Mouse (Mus musculus) heart, embryonic 14.5 days (tissue): Measurements from ENCODE around the gene Il13ra1. TPM values are rescaled to one million over a fixed set of nuclear protein-coding genes. Genes with fewer than 3 reads are reported as not detected.
A peak's percentile ranks its signal among the peaks of the same experiment; 100 is the strongest.

Source experiments
- ATAC-seq: fragments of 200-750 bp; cut with Nextera tagmentation; 2 replicates; pipeline ENCODE4 v1.8.0; 2017; ENCODE audit warnings: low read depth, moderate TSS enrichment; ENCODE audit not compliant: insufficient number of reproducible peaks, insufficient read depth, low FRiP score
- H3K27ac ChIP-seq, 2 experiments: fragments of 200-500 bp in 1 of 2; fragments of 300-500 bp in 1 of 2; sonication (generic) in 1 of 2; replicated peaks in 1 of 2; 2 replicates each; pipeline ENCODE4 v1.5.1; 2012 to 2014; ENCODE audit warnings: low read depth in 2 of 2, low read length in 2 of 2, control low read depth in 1 of 2, mild to moderate bottlenecking in 1 of 2, mixed read lengths in 1 of 2; ENCODE audit not compliant: control insufficient read depth in 1 of 2, insufficient read depth in 1 of 2
- H3K27me3 ChIP-seq: fragments of 300-500 bp; sonication (generic); 2 replicates; pipeline ENCODE4 v1.6.1; 2014; ENCODE audit warnings: mild to moderate bottlenecking, low read length, control low read depth; ENCODE audit not compliant: control insufficient read depth, insufficient read depth
- H3K36me3 ChIP-seq: fragments of 300-500 bp; sonication (generic); 2 replicates; pipeline ENCODE4 v1.6.1; 2014; ENCODE audit warnings: mild to moderate bottlenecking, control low read depth, low read length, mixed read lengths; ENCODE audit not compliant: control insufficient read depth, insufficient read depth
- H3K4me1 ChIP-seq, 2 experiments: fragments of 200-500 bp in 1 of 2; fragments of 300-500 bp in 1 of 2; sonication (generic) in 1 of 2; 2 replicates each; pipeline ENCODE4 v1.6.1; 2012 to 2014; ENCODE audit warnings: low read length in 2 of 2, control low read depth in 1 of 2, mixed read lengths in 1 of 2; ENCODE audit not compliant: control insufficient read depth in 2 of 2, insufficient read depth in 2 of 2
- H3K4me2 ChIP-seq: fragments of 300-500 bp; sonication (generic); 2 replicates; pipeline ENCODE4 v1.6.1; 2014; ENCODE audit warnings: mild to moderate bottlenecking, low read length
- H3K4me3 ChIP-seq, 2 experiments: fragments of 200-500 bp in 1 of 2; fragments of 300-500 bp in 1 of 2; sonication (generic) in 1 of 2; 2 replicates each; pipeline ENCODE4 v1.5.1; 2012 to 2014; ENCODE audit warnings: low read length in 2 of 2, mild to moderate bottlenecking in 2 of 2, control low read depth in 1 of 2, low read depth in 1 of 2, moderate library complexity in 1 of 2; ENCODE audit not compliant: control insufficient read depth in 1 of 2, insufficient read depth in 1 of 2
- H3K9ac ChIP-seq: fragments of 300-500 bp; sonication (generic); 2 replicates; pipeline ENCODE4 v1.6.1; 2014; ENCODE audit warnings: mild to moderate bottlenecking, low read length
- H3K9me3 ChIP-seq: fragments of 300-500 bp; sonication (generic); 2 replicates; pipeline ENCODE4 v1.6.1; 2016; ENCODE audit warnings: low read length, control low read depth; ENCODE audit not compliant: control insufficient read depth
- WGBS: fragments of 180-500 bp; shearing (Covaris S2); extraction: QIAGEN DNeasy Blood & Tissue Kit; methylation state at CpG from one replicate; pipeline ENCODE4 v1.1.7; 2014; 5-methylcytosine and 5-hydroxymethylcytosine counted together
- polyA plus RNA-seq: library from polyadenylated mRNA; unstranded; fragments of >200 nt; fragmentation: Nextera tagmentation; extraction: Ambion mirVana; gene quantifications from 2 replicates; pipeline ENCODE4 v1.2.1, GENCODE M21; 2014

Il13ra1 gene
- polyA plus RNA-seq, 1 experiment from 2014 or later = 38.1 TPM

DNA sequence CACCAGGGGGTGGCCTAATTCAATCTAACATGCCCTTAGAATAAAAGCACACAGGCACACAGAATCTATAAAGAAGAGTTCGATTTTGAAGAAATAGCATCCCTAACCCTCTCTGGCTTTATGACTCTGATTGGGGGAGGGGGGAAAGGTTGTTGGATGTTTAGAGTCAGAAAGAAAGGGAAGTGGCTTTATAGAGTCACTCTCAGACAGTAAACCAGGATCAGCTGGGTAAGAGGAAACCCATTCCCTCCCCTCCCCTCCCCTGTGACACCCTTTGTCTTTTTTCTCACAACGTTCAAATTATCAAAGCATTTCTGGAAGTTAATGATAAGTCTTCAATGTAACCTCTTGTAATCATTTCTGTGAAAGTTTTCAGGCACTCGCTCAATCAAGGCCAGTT, 3.3 kb upstream of the Il13ra1 start:
- H3K27ac ChIP-seq = no peak overlapping the region
- H3K9me3 ChIP-seq = no peaks in the 10 kb centered on the region
- H3K27me3 ChIP-seq = no peaks in the 10 kb centered on the region
- no peaks in the 10 kb centered on the region for H3K36me3 ChIP-seq
- WGBS = 46% methylated on average over 3 of the region's 3 CpGs
- H3K4me2 ChIP-seq = no peak overlapping the region
- no peak for ATAC-seq
- no peak overlapping the region for H3K9ac ChIP-seq
- peaks cover 0 to 2% of the 10 kb centered on the region in 2 experiments; a peak in 2 of 4 replicates for H3K4me1 ChIP-seq
- H3K4me3 ChIP-seq = no peak overlapping the region

DNA sequence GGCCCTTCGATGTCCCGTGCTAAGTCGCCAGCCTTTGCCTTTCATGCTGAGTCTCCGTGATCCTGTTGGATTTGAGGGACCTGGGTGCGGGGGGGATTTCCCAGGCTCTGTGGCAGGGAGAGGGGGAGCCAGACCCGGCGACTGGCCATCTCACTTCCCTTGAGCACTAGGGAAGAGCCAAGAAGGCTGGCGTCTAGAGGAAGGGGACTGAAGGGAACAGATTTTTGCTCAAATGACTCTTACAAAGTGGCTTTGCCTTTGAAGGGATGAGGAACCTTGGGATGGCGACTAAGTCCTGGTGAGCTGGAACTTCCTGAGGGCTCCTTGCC, 476 bp downstream of the Il13ra1 start:
- Histone ChIP-seq H3K4me1 (peaks cover 0 to 2% of the 10 kb centered on the region in 2 experiments; a peak in 2 of 4 replicates), H3K27me3 (no peaks in the 10 kb centered on the region), H3K4me2 (peak overlapping the region; percentile 55), H3K27ac (peak overlapping the region; percentile 29 to 41; a peak in 2 of 4 replicates), H3K4me3 (peak overlapping the region; percentile 55 to 82), H3K9me3 (no peaks in the 10 kb centered on the region), H3K36me3 (no peaks in the 10 kb centered on the region), H3K9ac (peak overlapping the region; percentile 75)
- no peak; the same call in 1 of the 2 replicates for ATAC-seq
- 17% methylated on average over 9 of the region's 9 CpGs for WGBS

DNA sequence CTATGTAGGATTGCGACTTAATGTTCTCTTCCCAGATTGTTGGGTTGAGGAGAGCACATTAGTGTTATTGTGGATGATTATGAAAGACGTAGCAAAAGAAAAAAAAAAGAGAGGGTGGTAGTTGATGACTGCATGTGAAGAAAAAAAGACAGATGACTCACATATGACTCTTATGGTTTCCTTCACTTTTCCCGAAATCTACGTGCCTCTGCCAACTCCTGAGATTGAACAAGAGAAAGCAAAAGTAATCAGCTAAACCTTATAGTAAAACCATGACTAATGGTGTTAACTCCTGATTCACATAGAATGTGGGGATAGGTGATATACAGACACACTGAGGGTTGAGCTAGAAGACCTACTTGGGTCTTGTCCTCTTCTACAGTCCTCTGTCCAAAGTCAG, 3.3 kb downstream of the Il13ra1 start:
- Histone ChIP-seq H3K4me2 (no peak overlapping the region), H3K9ac (no peak overlapping the region), H3K4me1 (peaks cover 0 to 2% of the 10 kb centered on the region in 2 experiments; a peak in 2 of 4 replicates), H3K4me3 (no peak overlapping the region), H3K9me3 (no peaks in the 10 kb centered on the region), H3K36me3 (no peaks in the 10 kb centered on the region), H3K27me3 (no peaks in the 10 kb centered on the region), H3K27ac (no peak overlapping the region)
- WGBS = 78% methylated on average over 4 of the region's 4 CpGs
- ATAC-seq = no peak

DNA sequence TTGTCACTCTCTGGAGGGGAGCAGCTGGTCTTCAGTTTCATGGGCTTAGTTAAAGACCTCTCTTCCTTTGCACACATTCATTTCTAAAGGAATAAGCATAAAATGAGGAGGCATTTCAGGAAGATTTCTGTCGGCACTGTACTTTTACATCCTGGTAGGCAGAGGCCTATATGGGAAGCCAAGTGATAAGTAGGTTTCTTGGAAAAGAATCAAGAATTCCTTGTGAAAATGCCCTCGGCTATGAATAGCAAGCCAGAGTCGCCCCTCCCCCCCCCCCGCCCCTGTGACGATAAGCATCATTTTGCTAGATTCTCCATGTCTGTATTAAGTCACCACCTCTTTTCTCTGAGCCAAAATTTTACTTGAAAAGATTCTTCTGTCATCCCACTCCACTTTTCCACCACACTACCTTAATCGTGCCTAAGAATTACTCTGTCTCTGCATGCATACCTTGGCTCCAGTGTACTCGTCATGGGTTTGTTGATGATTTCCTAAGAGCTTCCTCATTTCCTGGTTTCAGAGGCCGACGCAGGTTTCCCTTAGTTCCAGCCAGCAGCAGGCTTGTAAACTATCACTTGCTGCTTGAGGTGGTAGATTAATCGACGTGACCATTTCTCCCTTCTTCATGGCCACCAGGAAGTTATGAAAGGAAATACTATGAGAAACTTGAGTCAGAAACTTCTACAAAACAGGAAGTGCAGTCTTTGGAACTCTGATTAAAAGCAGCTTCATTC, 17.3 kb downstream of the Il13ra1 start:
- no peaks in the 10 kb centered on the region for H3K27me3 ChIP-seq
- H3K9ac ChIP-seq = no peak overlapping the region
- WGBS = 33% methylated on average over 11 of the region's 11 CpGs
- 0 out of 2 replicates have a peak, but pooled peaks cover 16% of the 10 kb centered on the region for H3K36me3 ChIP-seq
- H3K27ac ChIP-seq = peak overlapping the region; percentile 78 to 83
- no peak overlapping the region for H3K4me3 ChIP-seq
- H3K9me3 ChIP-seq = no peaks in the 10 kb centered on the region
- H3K4me1 ChIP-seq = peaks cover 0 to 6% of the 10 kb centered on the region in 2 experiments; a peak in 2 of 4 replicates
- peak overlapping the region; percentile 8; the same call in 1 of the 2 replicates for H3K4me2 ChIP-seq
- no peak for ATAC-seq

DNA sequence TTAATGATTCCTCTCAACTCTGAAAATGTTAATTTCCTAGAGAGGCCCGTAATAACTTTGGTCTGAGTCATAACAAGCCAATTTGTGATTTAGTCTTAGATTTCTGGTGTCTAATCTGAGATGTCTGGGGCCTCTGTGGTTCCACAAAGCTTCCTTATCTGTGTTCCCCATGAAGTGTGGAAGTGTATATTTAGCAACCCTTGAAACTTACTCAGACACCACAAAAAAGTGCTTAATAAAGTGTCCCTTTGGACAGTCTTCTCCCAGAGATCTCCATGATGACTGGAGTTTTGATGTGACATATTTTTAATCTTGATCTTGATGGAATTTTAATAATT, 17.8 kb downstream of the Il13ra1 start:
- H3K9me3 ChIP-seq = no peaks in the 10 kb centered on the region
- no peak overlapping the region for H3K4me3 ChIP-seq
- ATAC-seq = no peak
- peak overlapping the region; percentile 78 to 83; a peak in 3 of 4 replicates for H3K27ac ChIP-seq
- WGBS = 28% methylated on average over 1 of the region's 1 CpGs
- peaks cover 0 to 6% of the 10 kb centered on the region in 2 experiments; a peak in 2 of 4 replicates for H3K4me1 ChIP-seq
- 0 out of 2 replicates have a peak, but pooled peaks cover 16% of the 10 kb centered on the region for H3K36me3 ChIP-seq
- H3K9ac ChIP-seq = no peak overlapping the region
- H3K4me2 ChIP-seq = no peak overlapping the region
- no peaks in the 10 kb centered on the region for H3K27me3 ChIP-seq

DNA sequence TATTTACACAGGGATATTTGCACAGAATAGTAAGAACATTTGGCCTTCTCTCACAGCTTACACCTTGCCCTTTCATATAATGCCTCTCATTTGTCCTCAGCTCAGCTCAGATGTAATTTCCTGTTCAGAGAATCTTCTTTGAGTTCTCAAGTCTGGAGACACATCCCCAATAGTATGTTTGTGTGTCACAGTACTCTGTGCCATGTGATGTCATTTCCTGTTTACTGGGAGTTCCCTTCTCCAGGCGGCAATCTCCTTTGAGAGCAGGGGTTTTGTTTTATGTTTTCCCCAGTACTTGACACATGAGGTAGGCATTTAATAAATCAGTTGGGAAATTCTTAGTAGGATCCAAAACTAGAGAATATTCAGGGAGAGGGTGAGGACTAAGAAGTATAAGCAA, 24.4 kb downstream of the Il13ra1 start:
- H3K36me3 ChIP-seq = 0 out of 2 replicates have a peak, but pooled peaks cover 16% of the 10 kb centered on the region
- 71% methylated on average over 1 of the region's 1 CpGs for WGBS
- no peaks in the 10 kb centered on the region for H3K9me3 ChIP-seq
- no peak overlapping the region for H3K4me3 ChIP-seq
- no peak overlapping the region for H3K4me2 ChIP-seq
- H3K27ac ChIP-seq = no peak overlapping the region; a peak in 1 of 4 replicates
- no peak overlapping the region for H3K9ac ChIP-seq
- no peaks in the 10 kb centered on the region for H3K27me3 ChIP-seq
- no peaks in the 10 kb centered on the region for H3K4me1 ChIP-seq
- ATAC-seq = no peak

DNA sequence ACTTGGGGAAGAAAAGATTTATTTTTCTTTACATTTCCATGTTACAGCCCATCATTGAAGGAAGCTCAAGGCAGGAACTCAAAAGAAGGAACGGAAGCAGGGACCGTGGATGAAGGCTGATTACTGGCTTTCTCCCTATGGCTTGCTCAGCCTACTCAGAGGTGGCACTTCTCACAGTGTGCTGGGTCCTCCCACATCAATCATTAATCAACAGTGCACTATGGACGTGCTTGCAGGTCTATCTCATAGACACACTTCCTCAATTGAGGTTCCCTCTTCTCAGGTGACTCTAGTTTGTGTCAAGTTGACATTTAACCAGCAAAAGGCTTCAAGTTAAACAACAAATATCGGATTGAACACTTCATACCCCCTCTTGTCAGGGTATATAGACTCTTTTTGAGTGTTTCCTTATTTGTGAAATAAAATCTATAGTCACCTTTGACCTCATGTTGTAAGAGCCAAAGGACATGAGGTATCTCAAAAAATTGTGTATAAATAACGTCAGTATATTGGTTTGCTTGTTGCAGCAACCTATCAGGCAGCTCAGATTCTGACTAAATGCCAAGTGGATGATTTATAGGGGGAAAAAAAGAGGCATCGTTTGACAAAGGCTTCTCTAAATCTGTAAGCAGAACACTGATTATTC, 30.2 kb downstream of the Il13ra1 start:
- H3K36me3 ChIP-seq = no peaks in the 10 kb centered on the region
- no peak for ATAC-seq
- peaks cover 0 to 5% of the 10 kb centered on the region in 2 experiments; a peak in 2 of 4 replicates for H3K4me1 ChIP-seq
- H3K27ac ChIP-seq = no peak overlapping the region
- no peak overlapping the region for H3K4me3 ChIP-seq
- no peak overlapping the region for H3K9ac ChIP-seq
- H3K27me3 ChIP-seq = no peaks in the 10 kb centered on the region
- no peak overlapping the region for H3K4me2 ChIP-seq
- 65% methylated on average over 6 of the region's 6 CpGs for WGBS
- H3K9me3 ChIP-seq = no peaks in the 10 kb centered on the region
